Mouse (Mus musculus): ENCODE measurements around the gene F2rl1. TPM values are rescaled to one million over a fixed set of nuclear protein-coding genes. Genes with fewer than 3 reads are reported as not detected.

Gene F2rl1
- polyA plus RNA-seq (2012; rRNA removed) (6.8 and 8.1 TPM in 2 replicates), polyA plus RNA-seq (2014; fragmentation: Nextera tagmentation; extraction: Ambion mirVana) (2.7 and 4.0 TPM in 2 replicates)

DNA sequence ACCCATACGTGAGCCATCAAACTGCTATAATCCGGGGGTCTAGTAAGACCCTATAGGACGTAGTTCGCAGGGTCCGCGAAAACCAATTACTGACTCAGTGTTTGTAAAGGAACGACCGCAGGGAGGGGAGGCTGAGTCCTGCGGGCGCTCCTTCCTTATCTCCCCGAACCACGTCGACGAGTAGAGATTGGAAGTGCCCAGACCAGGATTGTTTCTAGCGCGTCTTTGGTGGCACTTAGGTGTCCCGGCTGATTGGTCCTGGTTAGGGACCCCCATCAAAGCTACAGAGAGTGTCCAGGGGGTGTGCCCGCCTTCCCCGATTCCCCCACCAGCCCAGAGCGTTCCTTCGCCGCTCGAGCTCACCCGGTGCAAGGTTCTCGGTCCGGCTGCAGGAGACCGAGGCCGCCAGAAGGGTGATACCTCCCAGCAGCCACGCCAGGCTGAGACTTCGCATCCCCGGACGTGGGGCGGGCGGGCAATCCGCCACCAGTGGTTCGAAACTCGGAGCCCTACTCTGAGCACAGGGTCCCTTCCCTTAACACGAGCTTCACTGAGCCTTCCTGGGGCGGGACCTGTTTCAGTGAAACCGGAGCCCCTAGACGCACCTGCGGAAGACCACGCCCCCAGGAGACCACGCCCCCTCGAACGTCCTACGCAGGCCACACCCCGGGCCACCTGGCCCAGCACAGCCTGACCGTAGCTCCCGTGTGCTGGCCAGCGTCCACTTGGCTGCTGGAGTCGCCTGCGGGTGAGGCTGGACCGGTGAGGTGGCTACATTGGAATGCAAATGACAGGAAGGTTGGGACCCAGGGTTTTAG is at the start of gene F2rl1:
Gene F2rl1 (minus strand): TSS at position 554 of the 818 bp plus-strand sequence.
- 2% methylated on average over 54 of the region's 54 CpGs for WGBS
- H3K27me3 ChIP-seq (ENCODE audit: control insufficient read depth, insufficient read depth, low read length), result peaks cover 33% of the 10 kb centered on the region
- DNase-seq (ENCODE audit: low spot score) (peak; percentile 47), ATAC-seq (ENCODE audit: low FRiP score, low read depth) (peak; percentile 60)
- peaks cover 8% of the 10 kb centered on the region for H3K4me1 ChIP-seq (ENCODE audit: control insufficient read depth, insufficient read depth, low read length)
- H3K9ac ChIP-seq (ENCODE audit: low read depth, low read length, severe bottlenecking), result peak within 1 kb of the TSS; percentile 7
- H3K4me2 ChIP-seq (replicated peaks; ENCODE audit: low read depth, low read length, severe bottlenecking), result peak within 1 kb of the TSS; percentile 51
- H3K4me3 ChIP-seq (replicated peaks; ENCODE audit: low read length), result peak within 1 kb of the TSS; percentile 43
- H3K27ac ChIP-seq (replicated peaks; ENCODE audit: low read depth, low read length), result no peak within 1 kb of the TSS
- no peaks in the 10 kb centered on the region for H3K9me3 ChIP-seq (ENCODE audit: control insufficient read depth, low read length)
- TF ChIP-seq POLR2A (IDR thresholded peaks at IDR 0.05; ENCODE audit: borderline replicate concordance, extremely low read depth, insufficient read depth, insufficient read length), result no peak
- H3K36me3 ChIP-seq (ENCODE audit: control insufficient read depth, insufficient read depth, low read length), result no peaks in the 10 kb centered on the region

DNA sequence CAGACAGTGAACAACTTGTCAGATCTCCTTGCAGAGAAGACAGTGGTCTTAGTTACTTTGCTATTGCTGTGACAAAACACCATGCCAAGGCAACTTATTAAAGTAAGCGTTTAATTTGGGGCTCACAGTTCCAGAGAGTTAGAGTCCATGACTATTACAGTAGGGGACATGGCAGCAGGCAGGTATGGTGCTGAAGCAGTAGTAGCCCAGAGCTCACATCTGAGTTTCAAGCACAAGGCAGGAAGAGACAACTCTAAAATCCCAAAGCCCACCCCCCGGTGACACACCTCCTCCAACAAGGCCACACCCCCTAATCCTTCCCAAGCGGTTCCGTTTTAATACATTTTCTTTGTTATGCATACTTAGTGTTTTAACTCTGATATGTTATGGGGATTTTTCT is 45.9 kb upstream of the F2rl1 start:
- Histone ChIP-seq H3K4me1 (ENCODE audit: control insufficient read depth, insufficient read depth, low read length) (no peaks in the 10 kb centered on the region), H3K9ac (ENCODE audit: low read depth, low read length, severe bottlenecking) (no peak overlapping the region), H3K27ac (replicated peaks; ENCODE audit: low read depth, low read length) (no peak overlapping the region), H3K9me3 (ENCODE audit: control insufficient read depth, low read length) (no peaks in the 10 kb centered on the region), H3K4me2 (replicated peaks; ENCODE audit: low read depth, low read length, severe bottlenecking) (no peak overlapping the region), H3K36me3 (ENCODE audit: control insufficient read depth, insufficient read depth, low read length) (no peaks in the 10 kb centered on the region), H3K27me3 (ENCODE audit: control insufficient read depth, insufficient read depth, low read length) (no peaks in the 10 kb centered on the region), H3K4me3 (replicated peaks; ENCODE audit: low read length) (no peak overlapping the region)
- 95% methylated on average over 4 of the region's 4 CpGs for WGBS
- TF ChIP-seq POLR2A (IDR thresholded peaks at IDR 0.05; ENCODE audit: borderline replicate concordance, extremely low read depth, insufficient read depth, insufficient read length), result no peak
- ATAC-seq (ENCODE audit: low FRiP score, low read depth) (no peak), DNase-seq (ENCODE audit: low spot score) (no peak)

DNA sequence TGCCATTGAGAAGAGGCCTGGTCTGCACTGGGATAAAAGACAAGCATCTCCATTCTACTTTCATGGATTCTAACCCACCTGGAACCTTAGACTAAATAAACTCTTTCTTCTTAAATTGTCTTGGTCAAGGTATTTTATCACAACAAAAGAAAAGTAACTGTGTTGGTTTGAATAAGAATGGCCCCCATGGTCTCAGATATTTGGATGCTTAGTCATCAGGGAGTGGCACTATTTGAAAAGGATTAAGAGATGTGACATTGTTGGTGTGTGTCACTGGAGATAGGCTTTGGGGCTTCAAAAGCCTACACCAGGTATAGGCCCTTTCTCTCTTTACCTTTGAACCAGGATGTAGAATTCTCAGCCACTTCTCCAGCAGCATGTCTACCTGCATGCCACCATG is 44.3 kb upstream of the F2rl1 start:
- ATAC-seq (ENCODE audit: low FRiP score, low read depth), result no peak
- DNase-seq (ENCODE audit: low spot score), result no peak
- no peak overlapping the region for H3K27ac ChIP-seq (replicated peaks; ENCODE audit: low read depth, low read length)

DNA sequence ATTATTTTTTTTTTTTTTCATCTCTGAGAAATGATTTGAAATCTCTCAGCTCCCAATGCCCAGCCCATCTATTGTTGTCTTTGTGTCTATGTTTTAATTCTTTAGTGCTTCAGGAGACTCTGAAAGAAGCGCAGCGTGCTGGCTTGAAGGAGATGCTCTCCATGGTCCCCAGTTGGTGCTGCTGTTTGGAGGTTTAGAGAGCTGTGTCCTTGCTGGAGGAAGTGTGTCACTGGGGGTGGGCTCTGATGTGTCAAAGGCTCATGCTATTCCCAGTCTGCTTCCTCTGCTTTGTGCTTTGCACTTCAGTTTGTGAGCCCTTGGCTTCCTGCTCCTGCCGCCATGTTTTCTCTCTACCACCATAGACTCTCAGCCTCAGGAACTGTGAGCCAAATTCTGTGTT is 43.3 kb upstream of the F2rl1 start:
- H3K4me2 ChIP-seq (replicated peaks; ENCODE audit: low read depth, low read length, severe bottlenecking), result no peak overlapping the region
- no peak overlapping the region for H3K4me3 ChIP-seq (replicated peaks; ENCODE audit: low read length)
- no peak for DNase-seq (ENCODE audit: low spot score)
- no peak overlapping the region for H3K27ac ChIP-seq (replicated peaks; ENCODE audit: low read depth, low read length)
- ATAC-seq (ENCODE audit: low FRiP score, low read depth), result no peak
- no peaks in the 10 kb centered on the region for H3K4me1 ChIP-seq (ENCODE audit: control insufficient read depth, insufficient read depth, low read length)
- no peak for TF ChIP-seq POLR2A (IDR thresholded peaks at IDR 0.05; ENCODE audit: borderline replicate concordance, extremely low read depth, insufficient read depth, insufficient read length)
- H3K9me3 ChIP-seq (ENCODE audit: control insufficient read depth, low read length), result no peaks in the 10 kb centered on the region
- no peak overlapping the region for H3K9ac ChIP-seq (ENCODE audit: low read depth, low read length, severe bottlenecking)
- H3K27me3 ChIP-seq (ENCODE audit: control insufficient read depth, insufficient read depth, low read length), result no peaks in the 10 kb centered on the region
- 99% methylated on average over 3 of the region's 3 CpGs for WGBS
- H3K36me3 ChIP-seq (ENCODE audit: control insufficient read depth, insufficient read depth, low read length), result no peaks in the 10 kb centered on the region

More for the DNA sequence above, 44.3 kb upstream of the F2rl1 start:
- no peak overlapping the region for H3K9ac ChIP-seq (ENCODE audit: low read depth, low read length, severe bottlenecking)
- no peak overlapping the region for H3K4me3 ChIP-seq (replicated peaks; ENCODE audit: low read length)
- TF ChIP-seq POLR2A (IDR thresholded peaks at IDR 0.05; ENCODE audit: borderline replicate concordance, extremely low read depth, insufficient read depth, insufficient read length), result no peak
- no peak overlapping the region for H3K4me2 ChIP-seq (replicated peaks; ENCODE audit: low read depth, low read length, severe bottlenecking)
- no peaks in the 10 kb centered on the region for H3K4me1 ChIP-seq (ENCODE audit: control insufficient read depth, insufficient read depth, low read length)
- H3K9me3 ChIP-seq (ENCODE audit: control insufficient read depth, low read length), result no peaks in the 10 kb centered on the region
- H3K27me3 ChIP-seq (ENCODE audit: control insufficient read depth, insufficient read depth, low read length), result no peaks in the 10 kb centered on the region
- no peaks in the 10 kb centered on the region for H3K36me3 ChIP-seq (ENCODE audit: control insufficient read depth, insufficient read depth, low read length)

DNA sequence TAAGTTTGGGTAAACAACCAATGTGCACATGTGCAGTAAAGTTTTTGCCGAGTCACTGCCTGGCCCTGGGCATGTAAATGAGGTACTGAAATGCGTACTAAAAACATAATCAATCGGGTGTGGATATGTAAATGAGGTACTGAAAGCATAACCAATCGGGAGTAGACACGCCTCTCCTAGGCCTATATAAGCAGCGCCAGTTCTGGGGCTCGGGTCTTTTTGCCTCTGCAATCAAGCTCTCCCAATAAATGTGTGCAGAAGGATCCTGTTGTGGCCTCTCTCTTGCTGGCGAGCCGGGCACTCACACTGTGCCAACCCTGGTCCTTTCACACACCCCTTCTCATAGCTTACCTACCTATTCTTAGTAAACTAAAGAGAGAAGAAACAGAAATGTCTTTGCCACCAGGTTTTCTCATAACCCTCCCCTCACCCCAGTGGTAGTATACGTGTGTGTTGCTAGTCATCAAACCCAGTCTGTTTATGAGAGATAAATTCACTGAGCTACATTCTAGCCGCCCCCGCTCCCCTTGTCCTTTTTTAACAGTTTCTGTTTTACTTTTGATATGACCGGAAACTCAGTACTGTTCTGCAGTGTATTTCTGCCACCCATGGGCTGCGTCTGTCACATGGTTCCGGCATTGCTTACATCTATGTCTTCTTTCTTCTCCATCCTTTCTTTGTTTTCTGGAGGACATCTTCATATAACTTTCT is 42.0 kb upstream of the F2rl1 start:
- Histone ChIP-seq H3K27me3 (ENCODE audit: control insufficient read depth, insufficient read depth, low read length) (no peaks in the 10 kb centered on the region), H3K9ac (ENCODE audit: low read depth, low read length, severe bottlenecking) (no peak overlapping the region), H3K4me3 (replicated peaks; ENCODE audit: low read length) (no peak overlapping the region), H3K9me3 (ENCODE audit: control insufficient read depth, low read length) (no peaks in the 10 kb centered on the region), H3K4me1 (ENCODE audit: control insufficient read depth, insufficient read depth, low read length) (no peaks in the 10 kb centered on the region), H3K4me2 (replicated peaks; ENCODE audit: low read depth, low read length, severe bottlenecking) (no peak overlapping the region), H3K27ac (replicated peaks; ENCODE audit: low read depth, low read length) (no peak overlapping the region), H3K36me3 (ENCODE audit: control insufficient read depth, insufficient read depth, low read length) (no peaks in the 10 kb centered on the region)
- DNase-seq (ENCODE audit: low spot score), result no peak
- TF ChIP-seq POLR2A (IDR thresholded peaks at IDR 0.05; ENCODE audit: borderline replicate concordance, extremely low read depth, insufficient read depth, insufficient read length), result no peak
- no peak for ATAC-seq (ENCODE audit: low FRiP score, low read depth)
- 93% methylated on average over 15 of the region's 15 CpGs for WGBS
